Mouse (Mus musculus) cerebellum, adult 2 months (tissue): ENCODE measurements around the gene Erp27.

Source experiments
- CTCF ChIP-seq: fragments of 200-500 bp; IDR thresholded peaks from 2 replicates; pipeline ENCODE4 v1.5.1; 2011; ENCODE audit warnings: low read depth, mild to moderate bottlenecking, control low read depth, low read length, moderate library complexity, borderline replicate concordance; ENCODE audit not compliant: insufficient read depth
- POLR2A ChIP-seq: fragments of 200-500 bp; IDR thresholded peaks from 2 replicates; pipeline ENCODE4 v1.6.1; 2011; ENCODE audit warnings: low read length, control low read depth, borderline replicate concordance; ENCODE audit not compliant: insufficient read depth

- TF ChIP-seq CTCF (no peak), POLR2A (no peak)
Measured at GRCm38 (mm10) chr6:136942280-136942679, 20.3 kb upstream of the Erp27 start.
